Mouse (Mus musculus): Measurements from ENCODE around the gene Sema3f.

GRCm38 (mm10) chr9:107640257-107640772, 70.0 kb downstream of the Sema3f start:
- TF ChIP-seq POLR2A (IDR thresholded peaks at IDR 0.05; ENCODE audit: insufficient read length, low read depth) (no peak), MYOD1 (IDR thresholded peaks at IDR 0.05; ENCODE audit: control insufficient read depth in 1 of 3, insufficient read length in 2 of 3, low read depth in 2 of 3) (no peak), MAX (IDR thresholded peaks at IDR 0.05; ENCODE audit: low read depth) (no peak), USF1 (IDR thresholded peaks at IDR 0.05; ENCODE audit: low read depth) (no peak)

All from myocyte (in vitro differentiated cells).